Mouse (Mus musculus) retina, postnatal 1 day (tissue): ENCODE results near the gene Tnik.

ENCODE experiments used
- DNase-seq: peaks from one replicate; pipeline ENCODE4 v3.0.0-alpha.2; 2012

The Tnik gene

DNA sequence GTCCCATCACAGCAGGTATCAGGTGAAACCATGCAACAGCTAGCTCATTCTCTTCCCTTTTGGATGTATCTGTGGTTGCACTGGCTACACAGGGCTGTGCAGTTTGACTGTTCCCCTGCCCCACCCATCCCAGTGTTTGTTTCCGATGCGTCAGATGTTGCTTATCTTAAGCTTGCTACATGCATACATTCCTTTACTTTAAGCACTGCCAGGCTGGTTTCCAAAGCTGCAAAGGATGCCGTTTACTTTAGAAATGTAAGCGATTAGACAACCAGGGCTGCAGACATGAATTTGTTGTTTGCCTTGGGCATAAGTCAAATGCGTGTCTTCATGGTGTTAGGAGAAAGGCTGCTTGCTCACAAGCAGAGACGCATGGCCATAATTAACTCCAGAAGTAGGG, 96.1 kb downstream of the Tnik start:
- no peak for DNase-seq

- no peak for DNase-seq
Observed at GRCm38 (mm10) chr3:28361056-28361455, 98.0 kb downstream of the Tnik start.

- DNase-seq: no peak
Observed at GRCm38 (mm10) chr3:28363441-28364125, 100.6 kb downstream of the Tnik start.

DNA sequence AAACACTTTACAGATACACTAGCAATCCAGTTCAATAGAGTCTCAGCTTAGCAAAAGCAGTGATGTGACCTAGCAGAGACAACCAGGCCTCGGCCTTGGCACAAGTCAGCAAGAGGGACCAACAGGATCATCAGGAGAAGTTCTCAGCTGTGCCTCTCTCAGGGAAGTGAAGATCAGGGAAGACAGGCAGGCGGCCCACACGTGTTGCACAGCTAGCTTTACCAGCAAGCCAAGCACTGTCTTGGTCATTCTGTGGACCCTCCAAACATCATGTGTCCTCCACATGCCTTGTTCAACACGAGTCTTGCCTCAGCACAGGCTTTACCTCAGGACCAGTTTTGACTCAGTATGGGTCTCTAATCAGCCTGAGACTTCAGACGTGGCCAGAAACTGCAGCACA, 105.7 kb downstream of the Tnik start:
- no peak for DNase-seq

- DNase-seq: no peak
Observed at GRCm38 (mm10) chr3:28369266-28369665, 106.3 kb downstream of the Tnik start.

- DNase-seq: no peak
Observed at GRCm38 (mm10) chr3:28369698-28370097, 106.7 kb downstream of the Tnik start.

DNA sequence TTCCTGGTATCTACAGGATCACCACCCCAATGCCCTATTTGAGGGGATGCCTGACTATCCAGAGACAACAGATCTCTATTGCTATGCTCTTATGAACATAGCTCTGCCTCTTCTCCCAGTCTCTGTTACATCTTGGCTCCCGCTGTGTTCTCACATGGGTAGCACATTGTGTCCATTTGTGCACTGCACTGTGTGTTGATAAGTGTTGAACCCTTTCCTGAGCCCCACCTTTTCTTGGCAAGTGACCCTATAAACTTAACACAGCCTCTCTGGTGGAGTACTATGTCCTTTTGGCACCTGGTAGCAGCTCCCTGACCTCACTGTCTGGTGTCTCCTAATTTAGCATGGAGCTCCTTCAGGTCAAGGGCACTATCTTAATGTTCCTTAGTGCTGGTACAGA, 108.6 kb downstream of the Tnik start:
- no peak for DNase-seq

- DNase-seq: no peak
Observed at GRCm38 (mm10) chr3:28372459-28372858, 109.4 kb downstream of the Tnik start.

DNA sequence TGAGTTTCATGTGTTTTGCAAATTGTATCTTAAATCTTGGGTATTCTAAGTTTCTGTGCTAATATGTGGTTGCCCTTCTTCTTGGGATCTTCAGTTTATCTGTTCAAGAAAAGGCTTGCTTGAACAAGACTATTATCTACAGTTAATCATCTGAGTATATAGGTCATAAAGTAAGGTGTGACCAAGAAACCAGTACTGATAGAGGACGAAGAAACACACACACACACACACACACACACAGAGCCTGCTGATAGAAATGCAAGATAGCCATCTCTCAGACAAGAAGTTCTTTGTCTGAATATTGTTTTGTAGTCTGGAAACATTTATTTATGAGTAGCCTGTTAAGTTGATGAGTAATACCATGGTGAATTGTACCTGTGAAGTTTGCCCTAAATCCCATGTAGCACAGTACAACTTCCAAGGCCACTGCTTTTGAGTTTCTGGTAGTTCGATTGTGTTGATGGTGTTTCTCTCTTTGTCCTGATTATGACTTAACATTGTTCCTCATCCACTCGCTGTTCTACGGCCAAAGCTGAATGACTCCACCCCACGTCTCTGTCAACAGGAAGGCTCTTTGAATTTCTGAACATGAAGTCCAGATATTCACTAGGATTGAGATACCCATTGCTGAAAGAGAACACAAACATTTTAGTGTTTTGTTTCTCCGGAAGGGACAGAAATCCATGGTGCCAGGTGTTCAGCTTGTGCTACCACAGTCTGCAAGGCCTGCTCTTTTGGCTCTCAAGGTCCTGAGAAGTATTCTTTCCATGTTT, 111.9 kb downstream of the Tnik start:
- no peak for DNase-seq

DNA sequence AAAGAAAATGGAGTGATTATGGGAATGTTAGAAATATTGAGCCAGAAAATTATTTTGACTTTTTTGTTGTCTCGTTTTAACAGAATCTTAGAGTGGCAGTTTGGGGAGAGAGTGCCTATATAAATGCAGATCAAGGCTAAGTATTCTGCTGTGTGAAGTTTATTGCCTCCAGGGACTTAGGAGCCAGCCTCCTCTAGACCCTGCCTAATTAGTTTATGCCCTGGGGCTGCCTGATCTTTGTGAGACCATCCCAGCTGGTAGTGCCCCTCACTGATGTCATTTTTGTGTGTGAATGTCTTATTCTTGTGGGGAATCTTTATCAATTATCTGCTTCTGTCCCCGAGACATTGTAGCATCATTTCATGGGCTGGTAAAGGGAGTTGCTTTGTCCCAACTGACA, 117.2 kb downstream of the Tnik start:
- peak; percentile 73 for DNase-seq

DNA sequence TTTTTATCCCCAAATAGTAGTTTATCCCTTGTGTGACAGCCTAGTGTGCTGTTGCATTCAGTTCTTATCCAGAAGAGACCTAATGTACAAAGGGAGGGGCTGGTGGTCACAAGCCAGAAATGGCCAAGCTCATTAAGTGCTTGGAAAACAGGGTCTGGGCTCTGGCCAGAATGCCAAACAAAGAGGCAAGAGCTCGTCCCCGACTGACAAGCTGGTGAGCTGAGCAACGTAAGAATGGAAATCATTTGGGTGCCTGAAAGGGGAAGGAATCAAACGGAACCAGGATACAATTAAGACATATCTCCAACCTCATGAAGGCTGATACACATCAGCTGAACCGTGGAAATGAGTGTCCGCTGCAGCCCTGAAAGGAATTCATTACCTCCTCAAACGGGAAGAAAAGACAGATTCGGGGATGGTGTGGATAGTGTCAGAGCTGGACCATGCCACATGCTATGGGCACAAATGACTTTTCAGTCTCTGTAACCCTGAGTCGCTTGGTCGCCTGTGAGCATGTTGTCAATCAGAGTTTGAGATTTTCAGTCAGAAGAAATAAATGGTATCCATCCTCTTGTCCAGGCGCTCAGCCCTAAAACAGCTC, 120.6 kb downstream of the Tnik start:
- peak; percentile 75 for DNase-seq

GRCm38 (mm10) chr3:28385199-28385975, 122.4 kb downstream of the Tnik start:
- DNase-seq: no peak

DNA sequence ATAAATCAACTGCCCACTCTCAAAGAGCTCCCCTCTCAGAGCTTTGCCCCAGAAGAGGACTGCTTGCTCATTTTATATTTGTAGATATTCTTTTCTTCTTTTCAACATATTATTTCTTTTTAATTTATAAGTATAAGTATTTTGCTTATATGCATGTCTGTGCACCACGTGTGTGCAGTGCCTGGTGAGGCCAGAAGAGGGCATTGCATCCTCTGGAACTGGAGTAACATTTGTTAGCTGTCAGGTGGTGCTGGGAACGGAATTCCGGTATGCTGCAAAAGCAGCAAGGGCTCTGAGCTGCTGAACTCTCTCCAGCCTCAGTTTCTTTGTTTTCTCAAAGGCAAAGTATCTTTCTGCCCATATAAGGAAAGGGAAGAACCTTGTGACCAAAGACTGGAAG, 125.5 kb downstream of the Tnik start:
- no peak for DNase-seq

GRCm38 (mm10) chr3:28390183-28390582, 127.2 kb downstream of the Tnik start:
- DNase-seq: no peak

DNA sequence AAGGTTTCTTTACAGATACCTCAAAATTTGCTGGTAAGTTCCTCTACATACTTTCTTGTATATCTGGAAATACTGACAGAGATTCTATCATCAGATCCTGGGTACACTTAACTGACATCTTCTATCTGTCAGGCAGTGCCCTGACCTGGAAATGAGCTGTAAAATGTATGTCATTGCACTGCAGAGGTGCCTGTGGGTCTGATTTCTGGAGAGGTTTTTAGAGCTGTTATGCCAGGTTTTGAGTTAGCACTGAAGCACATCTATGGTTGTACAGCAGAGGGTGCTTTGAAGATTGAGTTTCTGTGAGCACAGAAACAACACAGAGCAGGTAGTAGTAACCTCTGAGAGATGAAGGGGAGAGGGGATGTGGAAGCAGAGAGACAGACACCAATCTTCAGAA, 129.5 kb downstream of the Tnik start:
- DNase-seq: peak; percentile 77

GRCm38 (mm10) chr3:28398781-28399180, 135.8 kb downstream of the Tnik start:
- DNase-seq: no peak

DNA sequence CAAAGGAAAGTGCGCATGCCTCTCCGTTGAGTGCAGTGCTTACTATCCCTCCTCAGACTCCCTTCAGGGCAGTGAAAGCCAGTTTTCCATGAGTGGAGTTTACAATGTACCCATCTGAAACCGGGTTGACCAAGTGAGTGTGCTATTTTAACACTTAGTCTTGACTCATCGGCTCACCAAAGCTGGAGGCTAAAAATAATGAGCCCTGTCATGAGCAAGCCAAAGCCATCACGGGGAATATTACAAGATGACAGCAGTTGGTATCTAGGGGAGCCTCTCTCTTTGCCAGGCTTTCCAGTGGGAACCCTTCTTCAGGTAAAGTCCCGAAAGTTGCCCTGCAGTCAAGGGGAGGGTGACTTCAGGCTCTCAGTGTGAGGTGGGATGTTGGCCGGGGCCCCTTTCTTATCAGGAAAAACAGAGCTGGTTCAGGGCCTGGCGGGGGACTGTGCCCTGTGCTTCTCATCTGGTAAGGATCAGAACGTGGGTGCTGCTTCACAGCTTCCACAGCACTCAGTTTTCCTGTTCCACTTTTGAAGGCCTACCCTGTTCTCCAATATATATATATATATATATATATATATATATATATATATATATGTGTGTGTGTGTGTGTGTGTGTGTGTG, 136.7 kb downstream of the Tnik start:
- DNase-seq: no peak

GRCm38 (mm10) chr3:28401335-28401734, 138.3 kb downstream of the Tnik start:
- DNase-seq: peak; percentile 53

- DNase-seq: peak; percentile 50
Observed at GRCm38 (mm10) chr3:28402221-28402620, 139.2 kb downstream of the Tnik start.

DNA sequence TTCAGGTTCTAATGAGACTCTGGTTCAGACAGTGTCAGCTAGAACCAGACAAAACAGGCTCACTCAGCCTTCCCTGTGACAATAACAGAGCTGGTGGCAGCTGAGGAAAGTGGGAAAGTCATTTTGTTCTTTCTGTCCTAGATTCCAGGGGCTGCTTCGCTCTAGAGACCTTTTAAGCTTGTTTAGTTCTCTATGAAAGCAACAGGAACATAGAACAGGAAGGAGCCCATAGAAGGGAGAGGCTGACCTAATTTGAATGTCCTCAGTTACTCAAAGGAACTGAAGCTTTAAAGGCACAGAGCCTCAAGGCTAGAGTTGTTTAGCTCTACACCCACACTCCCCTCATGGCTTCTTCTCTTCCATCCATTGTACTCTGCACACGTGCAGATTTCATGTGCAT, 142.4 kb downstream of the Tnik start:
- peak; percentile 63 for DNase-seq

DNA sequence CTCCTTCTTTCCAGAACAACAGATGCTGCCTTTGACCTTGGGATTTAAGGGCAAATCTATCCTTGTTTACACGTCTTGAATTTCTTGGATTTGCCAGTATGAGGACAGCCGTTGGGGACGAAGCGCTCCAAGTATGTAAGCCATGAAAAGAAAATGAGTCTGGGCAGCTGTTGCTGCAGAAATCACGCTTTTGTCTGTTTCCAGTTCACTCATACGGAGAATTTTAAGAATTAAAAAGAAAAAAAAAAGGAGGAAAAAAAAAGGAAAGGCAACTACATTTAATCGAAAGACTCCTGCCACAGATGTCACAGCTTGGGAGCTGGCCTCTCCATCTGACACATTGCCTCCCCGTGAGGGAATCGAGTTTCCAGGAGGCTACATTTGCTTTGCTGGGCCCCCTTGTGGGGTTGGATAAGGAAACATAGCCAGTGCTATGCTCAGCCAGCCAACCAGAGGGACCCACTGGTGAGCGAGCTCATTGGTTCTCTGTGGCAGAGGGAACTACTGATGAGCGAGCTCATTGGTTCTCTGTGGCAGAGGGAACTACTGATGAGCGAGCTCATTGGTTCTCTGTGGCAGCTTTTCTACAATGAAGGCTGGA, 145.9 kb downstream of the Tnik start:
- DNase-seq: peak; percentile 72

- no peak for DNase-seq
Observed at GRCm38 (mm10) chr3:28410269-28410668, 147.3 kb downstream of the Tnik start.
